Mouse (Mus musculus) C3H10T1/2 (cell line): ENCODE data around the gene Zfp598. TPM values are rescaled to one million over a fixed set of nuclear protein-coding genes. Genes with fewer than 3 reads are reported as not detected.

Experiments used
- polyA plus RNA-seq, 2 experiments: library from polyadenylated mRNA; unstranded; fragments of >200 nt; fragmentation: generic; extraction: Trizol; gene quantifications; one replicate each; pipeline ENCODE4 v1.2.1; 2012; ENCODE audit warnings: missing spikeins in 2 of 2

Zfp598 gene
- 10 to 100 TPM; 14.9 to 24.2 TPM for polyA plus RNA-seq

DNA sequence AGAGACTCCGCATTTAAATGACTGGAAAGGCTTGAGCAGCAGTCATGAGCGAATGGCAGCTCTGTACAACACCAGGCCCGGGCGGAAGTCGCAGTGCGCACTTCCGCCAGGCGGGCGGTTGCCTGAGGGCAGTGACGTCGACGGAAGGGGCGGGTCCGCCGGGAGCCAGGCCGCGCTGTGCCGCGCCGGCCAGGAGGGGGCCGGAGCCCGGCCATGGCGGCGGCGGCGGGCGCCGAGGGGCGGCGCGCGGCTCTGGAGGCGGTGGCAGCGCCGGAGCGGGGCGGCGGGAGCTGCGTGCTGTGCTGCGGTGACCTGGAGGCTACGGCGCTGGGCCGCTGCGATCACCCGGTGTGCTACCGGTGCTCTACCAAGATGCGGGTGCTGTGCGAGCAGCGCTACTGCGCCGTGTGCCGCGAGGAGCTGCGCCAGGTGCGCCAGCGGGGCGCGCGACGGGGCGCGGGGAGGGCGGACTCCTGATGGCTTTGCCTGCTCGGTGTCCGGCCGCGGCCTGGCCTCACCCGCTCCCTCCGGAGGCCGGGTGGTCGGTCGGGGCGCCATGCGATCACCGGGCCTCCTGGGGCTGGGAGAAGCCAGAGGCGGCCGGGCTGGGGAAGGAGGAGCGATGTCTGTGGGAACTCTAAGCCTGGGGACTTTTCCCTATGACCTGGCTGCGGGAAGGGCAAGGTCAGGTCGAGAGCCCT, at the start of gene Zfp598:
TSS of gene Zfp598 (plus strand) at position 143 of the 701 bp plus-strand sequence.

DNA sequence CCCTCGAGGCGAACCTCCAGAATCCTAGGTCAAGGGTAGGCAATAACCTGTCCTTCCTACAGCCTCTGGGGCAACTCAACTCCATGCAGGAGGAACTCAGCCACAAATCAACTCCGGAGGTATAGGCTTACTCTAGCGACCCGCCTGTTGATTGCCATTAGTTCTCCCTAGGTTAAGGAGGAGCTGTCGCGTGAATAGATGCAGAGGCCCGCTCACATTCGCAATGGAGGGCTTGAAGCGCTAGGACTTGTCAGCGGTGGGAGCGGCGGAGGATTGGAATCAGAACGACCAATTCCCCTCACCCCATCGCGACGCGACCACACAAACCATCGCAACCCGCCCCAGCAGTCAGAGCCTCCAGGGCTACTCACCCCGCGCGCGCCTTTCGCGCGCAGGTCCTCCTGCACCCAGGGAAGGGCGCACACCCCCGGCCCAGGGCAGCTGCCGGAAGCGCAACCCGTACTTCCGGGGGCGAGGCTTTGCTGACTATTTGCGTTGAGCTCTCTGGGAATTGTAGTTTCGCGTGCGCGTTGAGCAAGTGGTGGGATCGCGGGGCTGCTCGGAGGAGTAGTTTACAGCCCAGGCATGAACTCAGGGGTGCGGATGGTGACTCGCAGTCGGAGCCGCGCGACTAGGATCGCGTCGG, 37.2 kb upstream of the Zfp598 start, which contains the start of the genes Tsc2 and Nthl1:
TSS of gene Tsc2 (minus strand) at position 464 of the 646 bp plus-strand sequence.
TSS of gene Nthl1 (plus strand) at position 514 of the 646 bp plus-strand sequence.

DNA sequence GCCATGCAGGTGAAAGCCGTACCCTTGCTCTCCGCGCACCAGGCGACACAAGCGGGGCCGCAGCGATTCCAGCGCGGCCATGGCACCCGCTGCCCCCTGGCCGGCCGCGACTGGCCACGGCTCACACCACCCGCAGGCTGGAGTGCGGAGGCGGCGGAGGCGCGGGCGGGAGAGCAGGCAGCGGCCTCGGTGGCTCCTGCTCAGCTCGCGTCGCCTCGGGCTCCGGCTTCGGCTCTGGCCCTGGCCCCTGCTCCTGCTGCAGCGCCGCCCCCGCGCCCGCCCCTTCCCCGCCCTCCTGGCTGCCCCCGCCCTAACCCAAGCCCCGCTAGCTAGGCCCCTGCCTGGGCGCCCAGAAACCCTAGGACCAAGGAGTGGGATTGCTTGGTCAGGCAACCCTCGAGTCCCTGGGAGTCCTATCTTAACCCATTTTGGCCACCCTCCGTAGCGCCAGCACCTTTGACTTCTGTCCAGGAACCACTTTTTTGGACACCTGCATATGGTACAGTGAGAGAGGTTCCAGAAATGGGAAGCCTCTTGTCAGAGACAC, 19.3 kb upstream of the Zfp598 start, which contains the start of gene Slc9a3r2:
TSS of gene Slc9a3r2 (minus strand) at position 258 of the 547 bp plus-strand sequence.

DNA sequence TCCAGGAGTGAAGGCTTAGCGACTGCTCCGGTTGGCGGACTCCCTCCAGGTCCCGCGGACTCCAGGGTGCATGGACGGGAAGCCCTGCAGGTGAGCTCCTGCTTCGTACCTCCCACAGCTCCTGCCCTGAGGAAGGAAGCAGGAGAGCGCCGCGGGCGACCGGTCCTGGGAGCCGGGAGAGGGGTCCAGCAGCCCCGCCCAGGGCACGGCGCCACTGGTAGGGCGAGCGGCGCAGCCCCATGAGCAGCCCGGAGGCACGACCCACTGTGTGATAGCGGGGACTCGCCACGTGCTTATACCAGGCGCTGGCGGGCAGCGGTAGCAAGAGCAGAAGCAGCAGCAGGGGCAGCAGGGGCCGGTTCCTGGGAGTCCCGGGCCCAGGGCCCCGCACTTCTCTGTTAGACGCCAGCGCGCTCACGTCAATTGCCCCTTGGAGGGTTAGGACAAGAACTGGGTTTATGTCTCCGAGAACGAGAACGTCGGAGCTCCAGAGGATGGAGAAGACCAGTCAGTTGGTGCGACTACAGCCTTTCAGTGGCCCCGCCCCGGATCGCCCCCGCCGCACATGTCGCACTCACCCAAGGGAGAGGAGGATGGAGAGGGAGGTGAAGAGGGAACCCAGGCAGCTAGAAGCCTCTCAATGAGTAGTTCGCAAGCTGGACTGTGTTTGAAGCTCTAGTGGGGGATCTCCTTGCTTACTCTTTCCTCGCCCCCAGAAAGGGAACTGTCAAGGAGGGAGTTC, 11.3 kb upstream of the Zfp598 start, which contains the start of gene Npw:
TSS of gene Npw (minus strand) at position 441 of the 742 bp plus-strand sequence.

DNA sequence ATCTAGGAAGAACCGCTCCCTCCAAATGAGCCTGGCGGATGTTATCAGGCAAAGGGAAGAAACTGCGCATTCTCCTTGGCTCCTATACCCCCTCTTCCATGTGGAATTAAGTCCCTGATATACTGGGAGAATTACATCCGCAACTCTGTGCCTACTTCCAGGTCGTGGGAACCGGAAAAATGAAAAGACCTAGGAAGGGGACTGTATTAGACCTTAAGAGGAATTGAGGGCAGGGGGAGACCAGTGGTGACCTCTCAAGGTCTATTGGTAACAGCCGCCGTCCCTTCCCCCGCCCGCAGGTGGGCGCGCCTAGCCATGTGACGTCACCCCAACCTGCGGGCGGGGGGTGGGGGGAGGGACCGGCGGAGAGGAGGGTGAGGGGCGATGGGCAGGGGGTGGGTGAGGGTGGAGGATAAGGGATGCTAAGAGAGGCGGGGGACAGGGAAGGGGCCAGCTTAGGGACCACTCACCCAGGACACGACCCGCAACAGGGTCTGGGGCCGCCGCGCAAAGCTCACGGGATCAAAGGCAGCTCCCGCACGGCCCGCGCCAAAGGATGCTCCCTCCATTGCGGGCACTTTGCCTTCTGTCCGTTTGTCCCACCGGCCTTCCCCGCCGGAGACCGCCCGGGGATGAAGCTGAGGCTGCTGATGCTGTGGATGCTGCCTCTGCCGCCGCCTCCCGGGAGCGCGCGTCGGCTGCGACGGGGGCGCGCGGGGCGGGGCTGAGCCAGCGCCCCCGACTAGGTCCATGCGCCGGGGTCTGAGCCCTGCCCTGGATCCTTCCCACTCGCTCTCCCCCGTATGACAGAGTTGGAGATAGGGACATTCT, 20.0 kb downstream of the Zfp598 start, which contains the start of gene Syngr3:
TSS of gene Syngr3 (minus strand) at position 705 of the 831 bp plus-strand sequence.

DNA sequence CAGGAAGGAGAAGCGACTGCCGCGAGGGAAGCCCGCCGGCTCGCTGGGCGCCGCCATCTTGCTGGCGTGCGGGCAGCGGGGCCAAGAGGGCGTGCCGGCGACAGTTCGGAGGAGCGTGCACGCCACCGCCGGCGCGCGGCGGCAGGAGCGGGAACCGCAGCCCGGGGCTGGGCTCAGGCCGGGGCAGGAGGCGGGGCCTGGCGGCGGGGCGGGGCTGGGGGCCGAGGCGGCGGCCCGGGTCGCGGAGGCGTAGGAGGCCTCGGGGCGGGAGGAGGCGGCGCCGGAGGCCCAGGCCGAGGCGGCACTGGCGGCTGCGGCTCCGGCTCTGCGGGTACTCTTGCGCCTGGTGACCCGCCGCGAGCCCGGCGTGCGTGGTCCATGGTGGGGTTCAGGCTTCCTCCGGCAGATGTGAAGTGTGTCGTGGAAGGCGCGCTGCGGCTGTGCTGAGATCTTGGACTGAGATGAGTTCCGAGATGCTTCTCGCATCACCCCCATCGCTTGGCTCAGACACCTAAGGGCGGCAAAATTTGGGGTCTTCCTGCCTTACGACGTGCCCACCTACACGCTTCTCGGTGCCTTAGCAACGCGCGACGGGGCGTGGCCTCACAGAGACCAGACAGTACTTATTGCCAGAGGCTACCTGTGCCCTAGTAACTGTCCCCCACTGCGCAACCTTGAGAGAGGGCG, 26.7 kb downstream of the Zfp598 start, which contains the start of the genes Gfer and Noxo1:
TSS of gene Gfer (minus strand) at position 146 of the 687 bp plus-strand sequence.
TSS of gene Noxo1 (plus strand) at position 224 of the 687 bp plus-strand sequence.

DNA sequence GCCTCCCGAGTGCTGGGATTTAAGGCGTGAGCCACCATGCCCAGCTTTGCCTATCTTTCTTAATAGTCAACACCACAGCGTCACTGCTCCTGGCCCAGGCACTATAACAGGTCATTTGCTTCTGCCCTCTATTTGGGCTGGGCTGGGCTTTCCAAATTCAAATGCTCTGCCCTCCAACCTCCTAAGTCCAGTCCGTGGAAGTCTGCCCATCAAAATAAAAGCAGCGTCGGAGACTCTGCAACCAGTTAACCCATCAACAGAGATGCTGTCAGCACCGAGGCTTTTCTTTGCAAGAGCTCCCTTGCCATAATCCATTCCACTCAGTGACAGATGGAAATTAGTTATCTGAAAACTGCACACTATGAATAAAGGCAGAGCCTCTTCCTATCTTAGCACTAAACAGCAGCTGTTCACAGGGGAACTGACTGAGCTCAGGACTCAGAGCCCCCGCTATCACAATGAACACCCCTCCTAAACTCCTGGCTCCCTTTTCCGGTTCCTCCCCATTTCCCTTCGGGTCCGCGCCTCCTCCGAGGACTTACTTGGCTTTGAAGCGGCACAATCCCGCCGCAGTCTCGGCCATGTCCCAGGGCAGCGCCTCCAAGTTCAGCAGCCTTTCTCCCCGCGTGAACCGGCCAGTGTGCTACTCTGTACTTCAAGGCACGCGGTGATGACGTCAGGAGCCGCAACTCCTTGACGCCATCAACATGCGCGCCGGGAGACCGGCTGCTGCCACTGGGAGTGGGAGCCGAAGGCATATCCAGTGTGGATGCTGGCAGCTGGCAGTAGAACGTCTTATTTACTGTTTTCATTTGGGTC, 37.7 kb downstream of the Zfp598 start, which contains the start of gene Tbl3:
TSS of gene Tbl3 (minus strand) at position 679 of the 819 bp plus-strand sequence.

DNA sequence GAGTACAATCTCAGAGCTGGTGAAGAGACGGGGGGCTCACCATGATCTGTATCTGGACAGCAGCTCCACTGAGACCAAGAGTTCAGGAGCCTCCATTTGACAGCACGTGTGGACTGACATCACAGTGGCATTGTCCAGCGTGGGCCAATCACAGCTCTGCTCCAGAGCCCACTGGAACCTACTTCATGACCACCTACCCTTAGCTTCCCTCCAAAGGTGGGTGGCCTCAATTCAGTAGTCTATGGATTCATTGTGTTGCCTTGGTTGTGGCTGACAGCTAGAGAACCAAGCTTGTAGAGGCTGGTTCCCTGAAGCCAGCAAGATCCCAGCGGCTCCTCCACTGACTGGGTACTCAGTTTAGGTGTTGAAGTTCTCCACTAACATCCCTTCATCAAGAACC, 48.5 kb downstream of the Zfp598 start, which contains the start of the genes Rnf151 and Rps2:
TSS of gene Rnf151 (minus strand) at position 121 of the 400 bp plus-strand sequence.
TSS of gene Rps2 (plus strand) at position 174 of the 400 bp plus-strand sequence.

DNA sequence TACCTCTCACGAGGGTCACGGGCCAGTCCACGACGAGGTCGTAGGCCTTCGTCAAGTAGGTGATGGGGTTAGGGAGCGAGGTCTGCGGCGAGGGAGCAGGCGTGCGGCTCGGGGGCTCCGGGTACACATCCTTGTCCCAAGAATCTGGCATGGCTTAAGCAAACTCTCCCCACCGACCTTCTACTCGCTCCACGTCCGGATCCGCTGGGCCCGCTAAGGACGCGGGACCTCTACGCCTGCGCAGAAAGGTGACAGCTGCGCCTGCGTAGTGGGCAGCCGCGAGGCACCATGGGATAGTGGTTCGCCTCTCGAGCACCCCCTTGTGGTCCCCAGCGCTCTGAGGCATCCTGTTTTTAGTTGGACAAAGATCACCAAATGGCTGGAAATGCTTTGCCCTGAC, 54.7 kb downstream of the Zfp598 start, which contains the start of gene Ndufb10:
TSS of gene Ndufb10 (minus strand) at position 295 of the 400 bp plus-strand sequence.

DNA sequence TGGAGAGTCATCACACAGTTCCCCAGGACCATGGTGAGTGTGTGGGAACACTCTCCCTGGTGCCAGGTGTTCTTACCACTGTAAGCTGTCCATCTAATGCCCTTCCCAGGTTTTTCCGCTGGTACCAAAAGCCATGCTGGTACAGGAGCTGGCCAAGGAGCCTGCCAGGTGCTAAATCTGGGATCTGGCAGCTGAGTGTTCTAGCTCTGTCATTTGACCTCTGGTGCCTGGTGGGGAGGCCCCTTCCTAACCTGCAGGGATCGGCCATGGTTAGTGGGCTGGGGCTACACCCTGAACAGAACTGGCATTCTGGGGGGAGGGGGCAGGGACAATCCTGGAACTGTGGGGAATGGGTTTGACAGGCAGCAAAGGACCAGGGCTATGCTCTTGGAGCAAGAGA, 58.1 kb downstream of the Zfp598 start, which contains the start of gene Rpl3l:
TSS of gene Rpl3l (plus strand) at position 203 of the 400 bp plus-strand sequence.

Other genes starting within 250 kb of the Zfp598 start
- 100 to 1,000 TPM in 1 of 2 experiments, 10 to 100 TPM in 1; 64.8 to 150 TPM for gene Eci1, start 243.0 kb upstream of the Zfp598 start, polyA plus RNA-seq
- gene Dnase1l2, start 226.6 kb upstream of the Zfp598 start, polyA plus RNA-seq: 1 to 10 TPM in 1 of 2 experiments, under 1 TPM in 1; 0.20 to 3.1 TPM
- 10 to 100 TPM in 1 of 2 experiments, 1 to 10 TPM in 1; 9.2 to 27.4 TPM for gene E4f1, start 199.4 kb upstream of the Zfp598 start, polyA plus RNA-seq
- 10 to 100 TPM; 31.3 to 84.9 TPM for gene Pgp, start 199.3 kb upstream of the Zfp598 start, polyA plus RNA-seq
- gene Bricd5, start 195.8 kb upstream of the Zfp598 start, polyA plus RNA-seq: under 1 TPM; 0.07 to 0.13 TPM
- 10 to 100 TPM; 11.5 to 32.9 TPM for gene Mlst8, start 190.6 kb upstream of the Zfp598 start, polyA plus RNA-seq
- gene Caskin1, start 181.1 kb upstream of the Zfp598 start, polyA plus RNA-seq: under 1 TPM; 0.26 to 0.51 TPM
- 100 to 1,000 TPM in 1 of 2 experiments, 10 to 100 TPM in 1; 68.5 to 103 TPM for gene Traf7, start 141.7 kb upstream of the Zfp598 start, polyA plus RNA-seq
- under 1 TPM; 0.11 to 0.22 TPM for gene Rab26, start 135.5 kb upstream of the Zfp598 start, polyA plus RNA-seq
- gene Pkd1, start 119.9 kb upstream of the Zfp598 start, polyA plus RNA-seq: 10 to 100 TPM in 1 of 2 experiments, 1 to 10 TPM in 1; 6.9 to 98.9 TPM
- 100 to 1,000 TPM in 1 of 2 experiments, 10 to 100 TPM in 1; 78.3 to 110 TPM for gene Tsc2, start 37.1 kb upstream of the Zfp598 start, polyA plus RNA-seq
- gene Nthl1, start 37.0 kb upstream of the Zfp598 start, polyA plus RNA-seq: 10 to 100 TPM; 27.3 to 51.1 TPM
- gene Slc9a3r2, start 19.4 kb upstream of the Zfp598 start, polyA plus RNA-seq: 10 to 100 TPM in 1 of 2 experiments, 1 to 10 TPM in 1; 2.8 to 26.5 TPM
- not detected for gene Npw, start 11.2 kb upstream of the Zfp598 start, polyA plus RNA-seq
- under 1 TPM; 0.14 to 0.27 TPM for gene Syngr3, start 20.3 kb downstream of the Zfp598 start, polyA plus RNA-seq
- 10 to 100 TPM; 40.0 to 84.5 TPM for gene Gfer, start 26.5 kb downstream of the Zfp598 start, polyA plus RNA-seq
- gene Noxo1, start 26.5 kb downstream of the Zfp598 start, polyA plus RNA-seq: 1 to 10 TPM; 1.9 to 6.3 TPM
- gene Tbl3, start 38.0 kb downstream of the Zfp598 start, polyA plus RNA-seq: 100 to 1,000 TPM in 1 of 2 experiments, 10 to 100 TPM in 1; 28.8 to 116 TPM
- 1 to 10 TPM; 2.0 to 2.2 TPM for gene Rnf151, start 48.4 kb downstream of the Zfp598 start, polyA plus RNA-seq
- gene Rps2, start 48.4 kb downstream of the Zfp598 start, polyA plus RNA-seq: 100 to 1,000 TPM; 451 to 471 TPM
- 100 to 1,000 TPM; 438 to 576 TPM for gene Ndufb10, start 54.8 kb downstream of the Zfp598 start, polyA plus RNA-seq
- not detected for gene Rpl3l, start 58.1 kb downstream of the Zfp598 start, polyA plus RNA-seq
- 100 to 1,000 TPM in 1 of 2 experiments, 10 to 100 TPM in 1; 99.5 to 155 TPM for gene Msrb1, start 67.0 kb downstream of the Zfp598 start, polyA plus RNA-seq
- gene Hs3st6, start 83.3 kb downstream of the Zfp598 start, polyA plus RNA-seq: under 1 TPM; 0.02 to 0.04 TPM
- not detected for gene Meiob, start 134.6 kb downstream of the Zfp598 start, polyA plus RNA-seq
- 10 to 100 TPM; 29.5 to 54.2 TPM for gene Hagh, start 170.5 kb downstream of the Zfp598 start, polyA plus RNA-seq
- gene Fahd1, start 180.7 kb downstream of the Zfp598 start, polyA plus RNA-seq: 10 to 100 TPM in 1 of 2 experiments, 1 to 10 TPM in 1; 2.4 to 14.2 TPM
- 1 to 10 TPM in 1 of 2 experiments, under 1 TPM in 1; 0.02 to 1.7 TPM for gene Igfals, start 196.3 kb downstream of the Zfp598 start, polyA plus RNA-seq
- 10 to 100 TPM; 52.2 to 83.5 TPM for gene Nubp2, start 216.7 kb downstream of the Zfp598 start, polyA plus RNA-seq
- 10 to 100 TPM; 29.6 to 47.8 TPM for gene Spsb3, start 217.0 kb downstream of the Zfp598 start, polyA plus RNA-seq
- 10 to 100 TPM; 10.0 to 12.7 TPM for gene Eme2, start 225.4 kb downstream of the Zfp598 start, polyA plus RNA-seq
- gene Mrps34, start 225.4 kb downstream of the Zfp598 start, polyA plus RNA-seq: 100 to 1,000 TPM; 126 to 185 TPM
- 10 to 100 TPM; 23.3 to 53.3 TPM for gene Nme3, start 226.8 kb downstream of the Zfp598 start, polyA plus RNA-seq